Mouse (Mus musculus): ENCODE measurements around the gene Slc4a1ap.

- TF ChIP-seq CTCF (IDR thresholded peaks at IDR 0.05; ENCODE audit: low read depth) (no peak), EP300 (optimal IDR thresholded peaks at IDR 0.05) (no peak)
Observed at GRCm38 (mm10) chr5:31487889-31488288, 38.9 kb upstream of the Slc4a1ap start.
